Mouse (Mus musculus): Measurements from ENCODE around the gene Sergef. TPM values are rescaled to one million over a fixed set of nuclear protein-coding genes. Genes with fewer than 3 reads are reported as not detected.
"Not testable (repeated sequence)": the region's sequence is repeated elsewhere in the genome, so short reads cannot be mapped to it uniquely, and the experiment has no call there.

The Sergef gene
- total RNA-seq (2021) = 10 to 100 TPM; 22.1 to 22.9 TPM
- long read RNA-seq, experiment 1, transcript Sergef-201 (11 exons, 1,465 nt) = major isoform, 8 of 9 reads
- long read RNA-seq, experiment 1, partial matches to known transcripts = 0 of 9 reads
- long read RNA-seq, experiment 1, other reads (novel, unspliced or antisense) = 1 of 9 reads
- long read RNA-seq, experiment 2, transcript Sergef-201 (11 exons, 1,465 nt) = major isoform, 70 of 96 reads
- long read RNA-seq, experiment 2, partial matches to known transcripts = 6 of 96 reads
- long read RNA-seq, experiment 2, other reads (novel, unspliced or antisense) = 20 of 96 reads

- peak; percentile 90 to 91 for DNase-seq (ENCODE audit: low spot score in 2 of 2)
These were observed at the start of gene Sergef for GRCm38 (mm10) chr7:46639692-46640031. Gene Sergef, minus strand, starts transcription at chr7:46639807.

- DNase-seq (ENCODE audit: low spot score in 2 of 2) = no peak
These were observed 47.2 kb upstream of the Sergef start for GRCm38 (mm10) chr7:46686827-46687226.

- DNase-seq (ENCODE audit: low spot score in 2 of 2) = no peak
These were observed 41.1 kb upstream of the Sergef start for GRCm38 (mm10) chr7:46680732-46681131.

GRCm38 (mm10) chr7:46679044-46679443 is 39.4 kb upstream of the Sergef start:
- not testable (repeated sequence) for DNase-seq (ENCODE audit: low spot score in 2 of 2)

- no peak for DNase-seq (ENCODE audit: low spot score in 2 of 2)
These were observed 38.8 kb upstream of the Sergef start for GRCm38 (mm10) chr7:46678417-46678816.

GRCm38 (mm10) chr7:46676808-46677360 is 37.3 kb upstream of the Sergef start:
- DNase-seq (ENCODE audit: low spot score in 2 of 2) = no peak

GRCm38 (mm10) chr7:46675886-46676285 is 36.3 kb upstream of the Sergef start:
- DNase-seq (ENCODE audit: low spot score in 2 of 2) = no peak

- no peak for DNase-seq (ENCODE audit: low spot score in 2 of 2)
These were observed 35.5 kb upstream of the Sergef start for GRCm38 (mm10) chr7:46675061-46675460.

GRCm38 (mm10) chr7:46672160-46672672 is 32.6 kb upstream of the Sergef start, which contains the start of gene Tph1:
Gene Tph1, minus strand, starts transcription at chr7:46672537.
- no peak for DNase-seq (ENCODE audit: low spot score in 2 of 2)

- DNase-seq (ENCODE audit: low spot score in 2 of 2) = no peak
These were observed 27.6 kb upstream of the Sergef start for GRCm38 (mm10) chr7:46667256-46667655.

GRCm38 (mm10) chr7:46665236-46665635 is 25.6 kb upstream of the Sergef start:
- peak; percentile 11 to 28 for DNase-seq (ENCODE audit: low spot score in 2 of 2)

GRCm38 (mm10) chr7:46661591-46662090 is 22.0 kb upstream of the Sergef start:
- DNase-seq (ENCODE audit: low spot score in 2 of 2) = no peak

- DNase-seq (ENCODE audit: low spot score in 2 of 2) = no peak
These were observed 12.7 kb upstream of the Sergef start for GRCm38 (mm10) chr7:46652279-46652678.

GRCm38 (mm10) chr7:46650231-46650630 is 10.6 kb upstream of the Sergef start:
- not testable (repeated sequence) for DNase-seq (ENCODE audit: low spot score in 2 of 2)

GRCm38 (mm10) chr7:46648431-46649140 is 9.0 kb upstream of the Sergef start:
- DNase-seq (ENCODE audit: low spot score in 2 of 2) = no peak

- DNase-seq (ENCODE audit: low spot score in 2 of 2) = no peak
These were observed 3.6 kb upstream of the Sergef start for GRCm38 (mm10) chr7:46643172-46643571.

GRCm38 (mm10) chr7:46640062-46640461 is 455 bp upstream of the Sergef start:
- no peak for DNase-seq (ENCODE audit: low spot score in 2 of 2)

- DNase-seq (ENCODE audit: low spot score in 2 of 2) = no peak
These were observed 517 bp downstream of the Sergef start for GRCm38 (mm10) chr7:46638889-46639691.

- DNase-seq (ENCODE audit: low spot score in 2 of 2) = no peak
These were observed 11.1 kb downstream of the Sergef start for GRCm38 (mm10) chr7:46628375-46628975.

- no peak for DNase-seq (ENCODE audit: low spot score in 2 of 2)
These were observed 15.6 kb downstream of the Sergef start for GRCm38 (mm10) chr7:46623979-46624378.
